Mouse (Mus musculus): ENCODE measurements around the gene Pdlim5.

DNA sequence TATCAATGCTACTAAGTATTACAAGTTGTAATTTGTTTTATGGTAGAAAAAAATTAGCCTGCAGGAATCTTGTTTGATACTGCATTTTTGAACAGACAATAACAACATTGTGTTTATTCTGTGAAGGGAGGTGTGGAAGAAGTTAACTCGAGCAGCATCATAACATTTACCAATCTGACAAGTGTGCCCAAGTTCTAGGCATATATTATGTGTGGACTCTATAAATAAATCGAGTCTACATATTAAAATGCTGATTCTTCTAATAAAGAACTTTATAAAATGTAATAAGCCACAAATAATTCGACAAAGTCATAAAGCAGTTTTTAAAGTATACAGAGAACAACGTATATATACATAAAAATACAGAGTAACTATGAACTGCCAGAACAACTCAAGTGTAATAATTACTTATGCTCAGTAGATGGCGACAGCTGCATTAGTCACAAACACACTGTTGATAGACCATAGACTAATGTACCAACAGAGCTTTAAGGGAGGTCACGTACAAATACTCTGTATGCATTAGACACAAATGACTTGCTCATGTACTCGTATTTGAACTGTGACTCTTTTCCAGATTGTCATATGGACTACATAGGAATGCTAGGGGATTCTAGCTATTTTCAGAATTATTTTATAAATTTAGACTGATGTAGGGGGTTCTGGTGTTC, 100.7 kb downstream of the Pdlim5 start:
- TF ChIP-seq CTCF (IDR thresholded peaks at IDR 0.05; ENCODE audit: extremely low read depth, insufficient read depth, low read length): peak; percentile 26; the same call in 1 of the 2 replicates
- TF ChIP-seq POLR2A (IDR thresholded peaks at IDR 0.05; ENCODE audit: extremely low read depth, insufficient read depth, low read length): no peak

Data from cortical plate, adult 2 months (tissue).